Comparison of ENCODE assay signal across 33 mouse cellular contexts in genomic region chr6:26650101-26650500, GRCm38 (mm10).
DNase-seq lines count a peak whose midpoint lies in the region; ATAC-seq and TF ChIP-seq lines count a peak whose summit lies in the region.
"Had no signal": no experiment of that assay in that cellular context is flagged by ENCODE, and none has a peak within 500 bp of the region (broad histone marks: within the 10 kb centered on the region; RNA-seq: fewer than 3 reads in every experiment).

No protein-coding gene starts in this region.

- 0 out of 2 replicates have a peak, but pooled peaks have one; percentile 31 for ATAC-seq in cerebellum, adult (ENCODE audit: insufficient number of reproducible peaks, low FRiP score, low TSS enrichment)
- no peak for ATAC-seq in midbrain, postnatal 0 days (ENCODE audit: low FRiP score)
- ATAC-seq in hindbrain, embryonic 13.5 days (ENCODE audit: low FRiP score) = peak; percentile 65; the same call in 1 of the 2 replicates
- ATAC-seq: forebrain, embryonic 16.5 days; liver, embryonic 12.5 days; liver, postnatal 0 days; midbrain, embryonic 16.5 days had no signal

- H3K4me1 ChIP-seq in midbrain, postnatal 0 days (ENCODE audit: insufficient read depth, low read length) = no peaks in the 10 kb centered on the region
- no peaks in the 10 kb centered on the region for H3K4me1 ChIP-seq in midbrain, embryonic 10.5 days
- no peaks in the 10 kb centered on the region for H3K4me1 ChIP-seq in hindbrain, embryonic 13.5 days (replicated peaks)
- H3K4me1 ChIP-seq: embryonic facial prominence, embryonic 12.5 days; liver, embryonic 12.5 days had no signal

- H3K4me3 ChIP-seq in midbrain, postnatal 0 days (ENCODE audit: low read depth, low read length) = no peak overlapping the region
- H3K4me3 ChIP-seq in midbrain, embryonic 10.5 days = no peak overlapping the region
- no peak overlapping the region for H3K4me3 ChIP-seq in hindbrain, embryonic 13.5 days
- H3K4me3 ChIP-seq: embryonic facial prominence, embryonic 12.5 days; gastrocnemius, adult 2 months; layer of hippocampus, adult 2 months; left cerebral cortex, adult 2 months; liver, embryonic 12.5 days; myocyte had no signal

- no peak overlapping the region for H3K4me2 ChIP-seq in midbrain, postnatal 0 days (ENCODE audit: low read depth, low read length, poor library complexity, severe bottlenecking)
- no peak overlapping the region for H3K4me2 ChIP-seq in hindbrain, embryonic 13.5 days
- H3K4me2 ChIP-seq: embryonic facial prominence, embryonic 12.5 days; heart, embryonic 11.5 days; liver, embryonic 12.5 days had no signal

- 57% methylated on average over 5 of the region's 5 CpGs for whole genome bisulfite sequencing in midbrain, postnatal 0 days
- 81% methylated on average over 5 of the region's 5 CpGs for whole genome bisulfite sequencing in midbrain, embryonic 10.5 days
- WGBS in hindbrain, embryonic 13.5 days = 51% methylated on average over 5 of the region's 5 CpGs

- H3K27ac ChIP-seq in midbrain, postnatal 0 days (ENCODE audit: low read depth, low read length) = no peak overlapping the region
- no peak overlapping the region for H3K27ac ChIP-seq in midbrain, embryonic 10.5 days (replicated peaks)
- no peak overlapping the region for H3K27ac ChIP-seq in hindbrain, embryonic 13.5 days
- H3K27ac ChIP-seq: embryonic facial prominence, embryonic 12.5 days; gastrocnemius, adult 2 months; layer of hippocampus, adult 2 months; left cerebral cortex, adult 2 months; liver, embryonic 12.5 days; stomach, postnatal 0 days had no signal

- H3K36me3 ChIP-seq in midbrain, postnatal 0 days (ENCODE audit: insufficient read depth, low read length) = no peaks in the 10 kb centered on the region
- H3K36me3 ChIP-seq in midbrain, embryonic 10.5 days = no peaks in the 10 kb centered on the region
- no peaks in the 10 kb centered on the region for H3K36me3 ChIP-seq in hindbrain, embryonic 13.5 days
- H3K36me3 ChIP-seq: embryonic facial prominence, embryonic 12.5 days; liver, embryonic 12.5 days had no signal

- no peaks in the 10 kb centered on the region for H3K9me3 ChIP-seq in midbrain, postnatal 0 days (ENCODE audit: low read length)
- no peaks in the 10 kb centered on the region for H3K9me3 ChIP-seq in midbrain, embryonic 10.5 days (replicated peaks)
- no peaks in the 10 kb centered on the region for H3K9me3 ChIP-seq in hindbrain, embryonic 13.5 days
- H3K9me3 ChIP-seq: embryonic facial prominence, embryonic 12.5 days; liver, embryonic 12.5 days had no signal

- no peaks in the 10 kb centered on the region for H3K27me3 ChIP-seq in midbrain, postnatal 0 days (ENCODE audit: insufficient read depth, low read length)
- no peaks in the 10 kb centered on the region for H3K27me3 ChIP-seq in midbrain, embryonic 10.5 days (ENCODE audit: low read depth, poor library complexity, severe bottlenecking)
- no peaks in the 10 kb centered on the region for H3K27me3 ChIP-seq in hindbrain, embryonic 13.5 days
- H3K27me3 ChIP-seq: CH12.LX; embryonic facial prominence, embryonic 12.5 days; liver, embryonic 12.5 days had no signal

- no peak overlapping the region for H3K9ac ChIP-seq in midbrain, postnatal 0 days (replicated peaks; ENCODE audit: low read length, poor library complexity, severe bottlenecking)
- H3K9ac ChIP-seq in hindbrain, embryonic 13.5 days = no peak overlapping the region
- H3K9ac ChIP-seq: embryonic facial prominence, embryonic 12.5 days; liver, embryonic 12.5 days; liver, postnatal 0 days had no signal

- no peak for DNase-seq in cerebellum, postnatal 14 days
- peak; percentile 37 for DNase-seq in midbrain, postnatal 0 days (ENCODE audit: low spot score)
- DNase-seq in midbrain, embryonic 10.5 days (ENCODE audit: low spot score) = no peak
- DNase-seq in mesoderm, embryonic 11.5 days (ENCODE audit: low read depth, low spot score) = peak; percentile 7
- DNase-seq in thymus, postnatal 4 days = no peak
- DNase-seq in c-Kit-positive CD71-positive TER-119-positive erythroid progenitor cells, embryonic 14.5 days (ENCODE audit: low spot score) = no peak
- DNase-seq: adrenal gland, postnatal 10 days; embryo, embryonic 11 days; gastrocnemius, adult 2 months; gastrocnemius, postnatal 36 days; heart, adult 18-20 months; heart, postnatal 4 days; kidney, adult 18-20 months; kidney, postnatal 36 days; left cerebral cortex, postnatal 4 days; liver, postnatal 0 days; lung, postnatal 36 days; right cerebral cortex, adult 18-20 months; spleen, adult 18-20 months; thymus, adult 18-20 months; thymus, postnatal 36 days had no signal

- no peak for TF ChIP-seq CTCF in midbrain, postnatal 0 days (IDR thresholded peaks at IDR 0.05)

Comparison
In these comparisons a context has a peak if more than half of its experiments do, and no peak if none do; other contexts are left out.
1. DNase-seq: peak in midbrain, postnatal 0 days (single experiment) and mesoderm, embryonic 11.5 days (single experiment); none in cerebellum, postnatal 14 days (0 of 2), midbrain, embryonic 10.5 days (single experiment), thymus, postnatal 4 days (single experiment) and c-Kit-positive CD71-positive TER-119-positive erythroid progenitor cells, embryonic 14.5 days (single experiment).